Mouse (Mus musculus) liver, embryonic 14.5 days (tissue): ENCODE data around the gene Spindoc.

ENCODE experiments used
- CTCF ChIP-seq: IDR thresholded peaks from 2 replicates; pipeline ENCODE4 v1.5.1; 2016; ENCODE audit warnings: antibody characterized with exemption, low read depth, control low read depth
- EP300 ChIP-seq: IDR thresholded peaks from 2 replicates; pipeline ENCODE4 v1.6.1; 2016; ENCODE audit warnings: antibody characterized with exemption, low read depth

DNA sequence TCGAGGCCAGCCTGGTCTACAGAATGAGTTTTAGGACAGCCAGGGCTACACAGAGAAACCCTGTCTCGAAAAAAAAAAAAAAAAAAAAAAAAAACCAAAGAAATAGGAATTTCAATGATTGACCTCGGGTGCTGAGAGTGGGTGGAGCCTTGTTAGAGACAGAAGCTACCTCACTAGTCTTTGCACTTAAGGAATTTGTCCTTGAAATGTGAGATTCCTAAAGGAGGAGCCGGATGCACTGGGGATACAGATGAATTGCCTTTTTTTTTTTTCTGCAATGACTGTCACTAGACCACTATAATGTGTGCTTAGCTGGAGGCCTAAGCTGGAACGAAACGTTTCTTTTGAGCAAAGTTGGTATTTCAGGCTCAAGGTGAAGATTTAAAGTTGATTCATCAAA is 5.7 kb upstream of the Spindoc start:
- TF ChIP-seq CTCF (no peak), EP300 (no peak)
